Comparison of ENCODE assay signal across 9 mouse cellular contexts in genomic region chr6:72254588-72255075, GRCm38 (mm10). TPM values are rescaled to one million over a fixed set of nuclear protein-coding genes. Genes with fewer than 3 reads are reported as not detected.
DNase-seq lines count a peak whose midpoint lies in the region; ATAC-seq and TF ChIP-seq lines count a peak whose summit lies in the region.
"Had no signal": no experiment of that assay in that cellular context is flagged by ENCODE, and none has a peak within 500 bp of the region (broad histone marks: within the 10 kb centered on the region; RNA-seq: fewer than 3 reads in every experiment).

No protein-coding gene starts in this region.

- TF ChIP-seq CTCF in liver, postnatal 0 days (IDR thresholded peaks at IDR 0.05; ENCODE audit: low read depth) = no peak

- no peak for DNase-seq in liver, postnatal 0 days
- no peak for DNase-seq in liver, embryonic 11.5 days (ENCODE audit: low spot score)
- DNase-seq in forebrain, embryonic 14.5 days (ENCODE audit: low spot score) = no peak
- DNase-seq in layer of hippocampus, adult 9-10 months (ENCODE audit: low spot score) = no peak
- no peak for DNase-seq in spleen, postnatal 10 days (ENCODE audit: low spot score in 2 of 2)
- DNase-seq: kidney, postnatal 10 days had no signal

- ATAC-seq in liver, postnatal 0 days = peak; percentile 44; the same call in 1 of the 2 replicates
- no peak for ATAC-seq in liver, embryonic 11.5 days (replicated peaks; ENCODE audit: low FRiP score)
- ATAC-seq in forebrain, embryonic 14.5 days = peak; percentile 44; the same call in 1 of the 2 replicates
- peak; percentile 54; the same call in 1 of the 2 replicates for ATAC-seq in heart, embryonic 14.5 days (ENCODE audit: insufficient number of reproducible peaks, insufficient read depth, low FRiP score, low read depth)
- ATAC-seq in midbrain, embryonic 12.5 days (ENCODE audit: low FRiP score, low read depth) = 0 out of 2 replicates have a peak, but pooled peaks have one; percentile 30
- no peak for ATAC-seq in frontal cortex, adult (ENCODE audit: low TSS enrichment)

- H3K27me3 ChIP-seq in liver, postnatal 0 days (ENCODE audit: insufficient read depth, low read length) = no peaks in the 10 kb centered on the region
- no peaks in the 10 kb centered on the region for H3K27me3 ChIP-seq in liver, embryonic 11.5 days (replicated peaks; ENCODE audit: control insufficient read depth, insufficient read depth, low read length)
- no peaks in the 10 kb centered on the region for H3K27me3 ChIP-seq in forebrain, embryonic 14.5 days (replicated peaks; ENCODE audit: control insufficient read depth, insufficient read depth, low read length)
- no peaks in the 10 kb centered on the region for H3K27me3 ChIP-seq in heart, embryonic 14.5 days (ENCODE audit: control insufficient read depth, insufficient read depth, low read length)
- no peaks in the 10 kb centered on the region for H3K27me3 ChIP-seq in midbrain, embryonic 12.5 days

- no peak for TF ChIP-seq EP300 in liver, postnatal 0 days (IDR thresholded peaks at IDR 0.05; ENCODE audit: low read depth)

- no peaks in the 10 kb centered on the region for H3K4me1 ChIP-seq in liver, postnatal 0 days (ENCODE audit: insufficient read depth)
- H3K4me1 ChIP-seq in liver, embryonic 11.5 days (replicated peaks; ENCODE audit: control insufficient read depth, insufficient read depth, low read length) = no peaks in the 10 kb centered on the region
- no peaks in the 10 kb centered on the region for H3K4me1 ChIP-seq in forebrain, embryonic 14.5 days (ENCODE audit: control insufficient read depth, insufficient read depth, low read length)
- H3K4me1 ChIP-seq in heart, embryonic 14.5 days (ENCODE audit: control insufficient read depth in 2 of 2, insufficient read depth in 2 of 2, low read length in 2 of 2) = peaks cover 21 to 34% of the 10 kb centered on the region in 2 experiments
- H3K4me1 ChIP-seq in midbrain, embryonic 12.5 days = peaks cover 9% of the 10 kb centered on the region

- no peaks in the 10 kb centered on the region for H3K9me3 ChIP-seq in liver, postnatal 0 days (ENCODE audit: low read length)
- H3K9me3 ChIP-seq in liver, embryonic 11.5 days (ENCODE audit: control insufficient read depth, low read length) = no peaks in the 10 kb centered on the region
- no peaks in the 10 kb centered on the region for H3K9me3 ChIP-seq in forebrain, embryonic 14.5 days (replicated peaks; ENCODE audit: control insufficient read depth, low read length)
- H3K9me3 ChIP-seq in heart, embryonic 14.5 days (ENCODE audit: control insufficient read depth, low read length) = no peaks in the 10 kb centered on the region
- H3K9me3 ChIP-seq in midbrain, embryonic 12.5 days = no peaks in the 10 kb centered on the region

- H3K4me2 ChIP-seq in liver, postnatal 0 days (ENCODE audit: low read depth, low read length) = no peak overlapping the region
- no peak overlapping the region for H3K4me2 ChIP-seq in liver, embryonic 11.5 days
- H3K4me2 ChIP-seq in forebrain, embryonic 14.5 days (ENCODE audit: low read length) = no peak overlapping the region
- H3K4me2 ChIP-seq in heart, embryonic 14.5 days (ENCODE audit: low read length) = no peak overlapping the region
- no peak overlapping the region for H3K4me2 ChIP-seq in midbrain, embryonic 12.5 days (replicated peaks)

- no peak overlapping the region for H3K9ac ChIP-seq in liver, postnatal 0 days (replicated peaks)
- no peak overlapping the region for H3K9ac ChIP-seq in liver, embryonic 11.5 days (ENCODE audit: low read depth, low read length)
- H3K9ac ChIP-seq in forebrain, embryonic 14.5 days (ENCODE audit: low read length) = no peak overlapping the region
- 0 out of 2 replicates have a peak overlapping the region, but pooled peaks have one; percentile 13 for H3K9ac ChIP-seq in heart, embryonic 14.5 days (ENCODE audit: low read length)
- no peak overlapping the region for H3K9ac ChIP-seq in midbrain, embryonic 12.5 days (replicated peaks)

- H3K4me3 ChIP-seq in liver, postnatal 0 days (ENCODE audit: low read depth, low read length) = no peak overlapping the region
- no peak overlapping the region for H3K4me3 ChIP-seq in liver, embryonic 11.5 days (ENCODE audit: low read depth, low read length)
- no peak overlapping the region for H3K4me3 ChIP-seq in forebrain, embryonic 14.5 days (ENCODE audit: low read depth, low read length)
- no peak overlapping the region for H3K4me3 ChIP-seq in heart, embryonic 14.5 days (ENCODE audit: control insufficient read depth in 1 of 2, insufficient read depth in 1 of 2, low read depth in 1 of 2, low read length in 2 of 2)
- no peak overlapping the region for H3K4me3 ChIP-seq in midbrain, embryonic 12.5 days

- 60% methylated on average over 10 of the region's 10 CpGs for WGBS in liver, postnatal 0 days (ENCODE audit: insufficient replicate concordance)
- 54% methylated on average over 10 of the region's 10 CpGs for WGBS in liver, embryonic 11.5 days
- 45% methylated on average over 10 of the region's 10 CpGs for WGBS in forebrain, embryonic 14.5 days
- 30% methylated on average over 10 of the region's 10 CpGs for WGBS in heart, embryonic 14.5 days
- WGBS in midbrain, embryonic 12.5 days = 55% methylated on average over 10 of the region's 10 CpGs

- H3K27ac ChIP-seq in liver, postnatal 0 days (ENCODE audit: low read depth) = no peak overlapping the region
- no peak overlapping the region for H3K27ac ChIP-seq in liver, embryonic 11.5 days (ENCODE audit: low read depth, low read length)
- no peak overlapping the region for H3K27ac ChIP-seq in forebrain, embryonic 14.5 days (ENCODE audit: low read depth, low read length)
- H3K27ac ChIP-seq in heart, embryonic 14.5 days (replicated peaks in 1 of 2; ENCODE audit: control insufficient read depth in 1 of 2, insufficient read depth in 1 of 2, low read depth in 2 of 2, low read length in 2 of 2) = peak overlapping the region; percentile 2 to 48; a peak in 2 of 4 replicates
- no peak overlapping the region for H3K27ac ChIP-seq in midbrain, embryonic 12.5 days (replicated peaks)

- H3K36me3 ChIP-seq in liver, postnatal 0 days (replicated peaks; ENCODE audit: insufficient read depth, low read length) = no peaks in the 10 kb centered on the region
- H3K36me3 ChIP-seq in liver, embryonic 11.5 days (ENCODE audit: control insufficient read depth, insufficient read depth, low read length) = no peaks in the 10 kb centered on the region
- H3K36me3 ChIP-seq in forebrain, embryonic 14.5 days (ENCODE audit: control insufficient read depth, insufficient read depth, low read length) = no peaks in the 10 kb centered on the region
- H3K36me3 ChIP-seq in heart, embryonic 14.5 days (ENCODE audit: control insufficient read depth, insufficient read depth, low read length) = no peaks in the 10 kb centered on the region
- H3K36me3 ChIP-seq in midbrain, embryonic 12.5 days = no peaks in the 10 kb centered on the region

RNA-seq across cellular contexts. Expression of gene Atoh8, which starts 19.3 kb away (rescaled TPM):
- polyA plus RNA-seq in liver, postnatal 0 days (2015; fragmentation: Nextera tagmentation; extraction: Ambion mirVana) = 0.96 and 1.3 TPM in 2 replicates
- 3.1 and 3.4 TPM in 2 replicates for polyA plus RNA-seq in liver, embryonic 11.5 days (2014; fragmentation: Nextera tagmentation; extraction: Ambion mirVana)
- 2.2 and 2.5 TPM in 2 replicates for polyA plus RNA-seq in forebrain, embryonic 14.5 days (2014; fragmentation: Nextera tagmentation; extraction: Ambion mirVana)
- polyA plus RNA-seq in heart, embryonic 14.5 days (2014; fragmentation: Nextera tagmentation; extraction: Ambion mirVana) = 8.9 and 12.0 TPM in 2 replicates
- 6.2 and 8.6 TPM in 2 replicates for polyA plus RNA-seq in midbrain, embryonic 12.5 days (2016; fragmentation: Nextera tagmentation; extraction: Ambion mirVana)

RNA-seq across cellular contexts. Expression of gene Sftpb, which starts 49.8 kb away (rescaled TPM):
- polyA plus RNA-seq in liver, postnatal 0 days (2015; fragmentation: Nextera tagmentation; extraction: Ambion mirVana) = 0.16 and 0.20 TPM in 2 replicates
- not detected in 2 replicates for polyA plus RNA-seq in liver, embryonic 11.5 days (2014; fragmentation: Nextera tagmentation; extraction: Ambion mirVana)
- polyA plus RNA-seq in forebrain, embryonic 14.5 days (2014; fragmentation: Nextera tagmentation; extraction: Ambion mirVana) = not detected in 2 replicates
- polyA plus RNA-seq in heart, embryonic 14.5 days (2014; fragmentation: Nextera tagmentation; extraction: Ambion mirVana) = not detected in 2 replicates
- polyA plus RNA-seq in midbrain, embryonic 12.5 days (2016; fragmentation: Nextera tagmentation; extraction: Ambion mirVana) = not detected in 2 replicates

Comparison
In these comparisons a context has a peak if more than half of its experiments do, and no peak if none do; other contexts are left out.
1. ATAC-seq: peak in liver, postnatal 0 days (single experiment), forebrain, embryonic 14.5 days (single experiment), heart, embryonic 14.5 days (single experiment) and midbrain, embryonic 12.5 days (single experiment); none in liver, embryonic 11.5 days (single experiment) and frontal cortex, adult (single experiment).
2. H3K27ac ChIP-seq: peak in heart, embryonic 14.5 days (2 of 2); none in liver, postnatal 0 days (single experiment), liver, embryonic 11.5 days (single experiment), forebrain, embryonic 14.5 days (single experiment) and midbrain, embryonic 12.5 days (single experiment).